Mouse (Mus musculus) frontal cortex, adult 2 months (tissue): Measurements from ENCODE around the gene Cryzl2. TPM values are rescaled to one million over a fixed set of nuclear protein-coding genes. Genes with fewer than 3 reads are reported as not detected.

Experiments used
- DNase-seq, 2 experiments: peaks; one replicate each; pipeline ENCODE4 v3.0.0; 2022; ENCODE audit warnings: low spot score in 1 of 2; ENCODE audit errors: extremely low spot score in 1 of 2
- polyA plus RNA-seq: library from polyadenylated mRNA; depleted of rRNA; stranded (reverse); fragments of >200 nt; gene quantifications from 2 replicates; pipeline ENCODE4 v1.2.3, GENCODE M21; 2012

Cryzl2 gene
- polyA plus RNA-seq, 1 experiment: 16.0 TPM

DNA sequence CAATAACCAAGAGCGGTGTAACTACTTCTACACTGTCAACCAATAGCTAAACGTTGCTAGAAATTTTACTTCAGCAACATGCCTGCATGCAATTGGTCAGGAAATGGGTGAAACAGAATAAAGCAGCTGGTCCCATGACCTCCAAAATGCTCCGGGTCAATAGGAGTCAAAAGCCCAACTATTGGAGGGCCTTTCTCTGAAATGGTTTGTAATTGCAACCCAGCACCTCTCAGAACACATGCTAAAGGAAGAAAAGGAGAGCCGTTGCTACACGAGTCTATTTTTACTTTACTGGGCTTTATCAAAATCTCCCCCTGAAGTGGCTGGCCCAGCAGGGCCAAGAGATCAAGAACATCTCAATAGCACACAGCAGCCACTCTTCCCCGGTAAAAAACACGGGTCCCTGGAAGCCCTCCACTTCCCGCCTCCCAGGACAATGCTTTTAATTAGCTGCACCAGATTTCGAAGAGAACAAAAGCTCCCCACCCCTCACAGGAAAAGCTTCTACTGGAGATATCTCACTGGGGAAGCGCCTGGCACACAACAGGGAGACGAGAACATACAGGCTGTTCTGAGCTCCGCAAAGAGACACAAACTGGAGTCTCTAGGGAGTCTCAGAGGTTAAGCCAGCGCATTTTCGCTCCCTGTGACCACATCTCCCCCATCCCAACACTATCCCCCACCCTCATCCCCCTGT is 15.2 kb upstream of the Cryzl2 start:
- peak in 1 of 2 experiments; percentile 54 for DNase-seq

DNA sequence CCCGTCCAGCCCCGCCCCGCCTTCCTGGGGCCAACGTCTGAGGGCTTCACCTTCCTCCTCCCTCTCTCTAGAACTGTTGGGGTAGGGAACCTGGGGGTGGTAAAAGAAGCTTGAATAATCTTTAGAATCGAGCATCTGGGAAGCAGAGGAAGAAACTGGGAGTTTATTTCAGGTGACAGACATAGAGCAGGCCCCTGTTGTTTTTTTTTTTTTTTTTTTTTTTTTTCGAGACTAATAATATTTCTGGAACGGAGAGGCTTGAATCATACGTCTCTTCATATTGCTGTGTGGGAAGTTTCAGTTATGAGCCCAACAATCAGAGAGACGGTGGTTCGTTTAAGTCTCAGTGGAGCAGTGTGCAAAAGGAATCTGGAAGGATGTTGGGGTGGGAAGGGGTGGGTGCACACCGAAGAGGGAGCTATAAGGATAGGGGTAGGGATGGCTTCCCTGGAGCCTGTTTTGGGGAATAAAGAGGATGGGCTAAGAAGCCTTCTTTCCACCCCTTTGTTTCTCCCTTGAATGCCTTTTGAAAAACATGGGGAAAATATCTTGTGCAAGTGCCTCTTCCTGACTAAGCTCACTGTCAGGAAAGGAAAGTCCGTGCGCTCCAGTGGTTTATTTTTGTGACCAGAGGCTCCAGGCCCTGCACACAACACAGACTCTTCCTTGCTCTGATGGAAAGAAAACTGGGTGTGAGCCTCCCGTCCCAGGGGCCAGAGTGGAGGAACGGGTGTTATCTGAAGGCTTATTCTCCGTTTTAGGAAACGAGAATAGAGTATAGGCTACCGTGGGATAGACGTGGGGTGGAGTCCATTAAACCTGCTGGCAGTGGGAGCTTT is 14.4 kb upstream of the Cryzl2 start:
- no peak for DNase-seq

DNA sequence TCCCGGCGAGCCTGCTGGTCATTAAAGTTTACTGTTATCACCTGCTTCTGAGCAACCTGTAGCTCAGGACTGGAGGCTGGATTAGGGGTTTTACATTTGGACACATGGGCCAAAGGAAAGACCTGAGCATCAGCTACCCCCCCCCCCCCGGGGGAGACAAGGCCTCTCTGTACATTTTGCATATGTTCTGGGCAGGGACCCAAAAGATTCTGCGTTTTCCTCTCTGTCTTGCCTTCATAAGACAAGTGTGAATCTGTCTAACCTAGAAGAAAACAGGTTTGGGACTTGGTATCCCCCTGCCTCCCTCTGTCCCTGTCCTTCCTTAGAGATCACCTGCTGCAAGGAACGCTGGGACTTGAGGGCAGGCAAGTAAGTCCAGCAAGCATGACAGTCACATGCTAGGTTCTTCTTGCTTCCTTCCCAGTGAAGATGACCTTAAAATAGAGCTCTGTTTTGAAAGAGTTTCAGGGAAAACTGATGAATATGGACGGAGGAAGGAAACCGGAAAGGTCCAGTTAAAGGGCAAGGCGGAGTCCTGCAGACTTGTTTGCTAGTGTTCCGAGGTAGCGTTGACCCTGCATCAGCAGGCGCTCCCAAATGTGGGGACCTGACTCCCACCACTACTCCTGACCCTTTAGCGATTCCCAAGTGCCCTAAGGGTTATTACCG is 13.6 kb upstream of the Cryzl2 start:
- DNase-seq: no peak

DNA sequence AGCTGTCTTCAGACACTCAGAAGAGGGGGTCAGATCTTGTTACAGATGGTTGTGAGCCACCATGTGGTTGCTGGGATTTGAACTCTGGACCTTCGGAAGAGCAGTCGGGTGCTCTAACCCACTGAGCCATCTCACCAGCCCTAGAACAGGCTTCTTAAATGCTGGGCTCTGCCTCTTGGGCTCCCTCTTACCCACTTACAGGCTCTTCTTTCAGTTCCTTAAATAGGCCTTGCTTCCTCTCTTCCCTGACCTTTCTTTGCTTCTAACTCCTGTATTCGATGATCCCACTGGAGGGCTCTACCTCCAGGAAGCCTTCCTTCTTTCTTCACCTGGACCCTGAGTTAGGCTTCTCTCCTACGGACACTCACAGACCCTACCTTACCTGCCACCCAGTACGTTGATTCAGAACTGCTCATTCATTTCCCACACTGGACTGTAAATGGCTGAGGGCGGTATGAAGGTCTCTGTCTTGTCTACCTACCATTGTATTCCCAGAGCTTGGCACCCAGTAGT is 12.9 kb upstream of the Cryzl2 start:
- DNase-seq: no peak

DNA sequence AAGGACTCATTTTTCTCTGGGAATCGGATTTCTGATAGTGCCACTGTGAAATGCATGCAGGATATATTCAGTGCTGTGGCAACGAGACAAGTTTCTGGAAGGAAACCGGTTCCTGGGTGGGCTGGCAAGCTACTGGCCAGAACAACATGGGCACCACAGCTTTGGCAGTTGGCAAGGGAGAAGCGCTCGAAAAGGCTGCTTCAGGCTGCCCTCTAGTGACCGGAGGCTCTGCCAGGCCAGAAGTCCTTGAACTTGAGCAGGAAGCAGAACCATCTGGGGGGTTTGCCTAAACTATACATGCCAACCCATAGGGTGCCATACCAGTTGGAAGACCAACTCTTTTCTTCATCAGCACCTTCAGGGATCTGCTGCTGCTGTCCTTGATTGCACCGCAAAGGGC is 12.1 kb upstream of the Cryzl2 start:
- DNase-seq: peak in 1 of 2 experiments; percentile 83

DNA sequence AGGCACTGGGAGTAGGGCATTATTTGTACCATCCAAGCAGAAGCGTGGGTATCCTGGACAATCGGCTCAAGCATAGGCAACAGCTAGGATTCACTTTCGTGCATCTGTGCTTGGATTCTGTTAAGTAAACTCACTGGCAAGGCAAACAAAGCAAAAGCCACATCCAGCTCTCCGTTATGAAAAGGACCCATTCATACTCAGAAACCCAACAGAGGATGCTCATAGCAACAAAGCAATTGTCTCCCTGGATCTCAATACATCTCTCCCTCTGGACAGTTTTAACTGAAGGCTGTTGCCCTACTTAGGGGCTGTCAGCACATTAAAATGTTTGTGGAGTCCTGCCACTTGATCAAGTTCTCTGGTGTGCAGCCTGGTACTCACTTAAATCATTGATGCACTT is 11.2 kb upstream of the Cryzl2 start:
- no peak for DNase-seq

DNA sequence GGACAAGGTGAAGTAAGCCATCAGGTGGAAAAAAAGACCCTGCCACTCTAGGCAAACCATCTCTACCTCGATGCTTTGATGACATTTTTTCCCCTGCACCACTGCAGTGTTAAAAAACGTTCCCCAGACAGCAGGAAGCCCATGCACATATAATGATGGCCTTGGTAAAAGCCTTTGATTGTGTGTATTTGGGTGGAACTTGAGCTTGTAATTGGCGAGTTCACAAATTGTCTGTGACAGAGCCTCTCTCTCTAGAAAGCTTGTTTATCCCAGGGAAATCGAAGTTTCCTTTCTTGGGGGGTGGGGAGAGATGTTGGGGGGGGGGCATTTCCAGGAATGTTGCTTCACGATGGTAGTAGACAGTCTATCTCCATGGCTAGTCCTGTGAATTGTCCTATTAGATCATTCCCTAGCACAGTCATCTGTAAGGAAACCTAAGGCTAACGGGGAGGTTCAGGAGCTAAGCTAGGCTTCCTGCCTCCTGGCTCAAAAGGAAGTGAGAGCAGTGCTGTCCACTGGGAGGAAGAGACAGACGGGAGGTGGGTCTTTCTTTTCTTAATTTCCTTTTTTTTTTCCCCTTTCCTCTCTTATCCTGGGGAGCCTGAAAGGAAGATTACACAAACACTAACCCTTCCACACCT is 10.1 kb upstream of the Cryzl2 start:
- no peak for DNase-seq

DNA sequence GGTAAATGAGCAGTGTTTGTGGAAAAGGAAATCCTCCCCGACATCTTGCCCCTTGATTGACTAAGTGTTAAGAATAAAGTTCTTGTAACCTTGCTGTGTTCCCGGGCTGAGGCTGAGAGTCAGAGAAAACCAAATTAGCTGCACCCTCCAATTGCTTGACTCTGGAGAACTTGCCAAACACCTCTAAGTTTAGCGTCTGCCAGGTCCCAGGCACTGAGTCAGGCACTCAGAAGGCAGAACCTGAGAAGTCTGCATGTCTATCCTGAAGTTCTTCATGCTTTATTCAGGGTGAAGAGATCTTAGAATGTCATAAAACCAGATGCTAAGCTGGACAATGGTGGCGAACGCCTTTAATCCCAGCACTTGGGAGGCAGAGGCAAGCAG is 9.6 kb upstream of the Cryzl2 start:
- DNase-seq: no peak

DNA sequence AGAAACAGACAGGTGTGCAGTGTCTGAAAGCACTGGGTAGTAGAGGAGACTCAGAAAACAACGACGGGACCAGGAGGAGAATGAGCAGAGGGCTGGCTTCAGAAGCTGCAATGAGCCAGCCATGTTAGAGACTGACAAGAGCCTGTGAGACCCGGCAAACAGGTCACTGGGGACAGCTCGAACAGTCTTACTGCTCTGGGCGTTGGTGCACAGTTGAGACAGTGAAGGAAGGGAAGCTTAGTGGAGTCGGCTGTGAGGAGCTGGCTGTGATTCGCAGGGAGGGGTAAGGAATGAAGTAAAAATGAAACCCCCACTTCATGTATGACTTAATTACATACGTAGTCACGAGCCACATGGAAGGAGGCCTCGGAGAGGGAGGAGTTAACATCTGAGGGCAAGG is 8.8 kb upstream of the Cryzl2 start:
- DNase-seq: no peak

DNA sequence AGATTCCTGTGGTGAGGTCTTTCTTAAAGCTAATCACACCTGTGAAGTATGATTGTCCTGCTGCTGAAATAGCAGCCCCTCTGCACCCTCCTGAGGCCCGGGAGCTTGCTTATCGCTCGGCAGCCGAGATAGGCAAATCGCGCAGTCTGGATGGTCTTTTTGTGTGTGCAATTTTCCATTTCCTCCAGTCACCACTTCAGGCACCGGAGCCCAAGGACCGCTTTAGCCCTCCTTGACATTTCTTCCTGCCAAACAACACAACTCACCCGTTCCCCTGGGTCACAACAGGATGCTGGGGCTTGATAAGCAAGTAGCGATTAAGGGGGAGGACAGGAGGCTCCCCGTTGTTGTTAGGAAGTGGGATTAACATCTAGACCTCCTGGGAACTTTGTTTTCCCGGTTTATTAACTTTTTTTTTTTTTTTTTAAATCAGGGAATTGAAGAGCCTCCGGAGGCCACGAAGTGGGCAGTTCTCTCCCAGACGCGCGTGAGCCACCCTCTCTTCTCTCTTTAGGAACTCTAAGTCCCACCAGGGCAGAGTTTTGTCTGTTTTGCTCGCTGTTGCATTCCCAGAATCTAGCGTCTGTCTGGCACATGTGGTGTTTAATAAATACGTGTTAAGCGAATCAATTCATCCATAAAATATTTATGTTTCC is 8.3 kb upstream of the Cryzl2 start:
- no peak for DNase-seq

DNA sequence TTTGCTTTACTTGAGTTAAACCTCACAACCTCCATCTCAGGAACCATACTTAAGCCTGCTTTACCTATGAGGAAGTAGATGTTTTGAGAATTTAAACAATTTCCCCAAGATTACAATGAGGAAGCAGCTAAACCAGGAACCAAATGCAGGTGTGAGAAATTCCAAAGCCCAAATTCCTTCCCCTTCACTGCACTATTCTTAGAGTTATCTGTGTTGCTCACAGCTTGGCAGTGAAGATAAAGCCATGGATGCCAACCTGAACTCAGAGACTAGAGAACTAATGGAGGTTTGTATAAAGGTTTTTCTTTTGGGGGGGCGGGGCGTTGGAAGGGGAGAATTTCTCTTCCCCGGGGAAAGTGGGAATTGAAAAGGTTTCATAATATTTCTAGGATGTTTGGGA is 6.1 kb upstream of the Cryzl2 start:
- DNase-seq: no peak

DNA sequence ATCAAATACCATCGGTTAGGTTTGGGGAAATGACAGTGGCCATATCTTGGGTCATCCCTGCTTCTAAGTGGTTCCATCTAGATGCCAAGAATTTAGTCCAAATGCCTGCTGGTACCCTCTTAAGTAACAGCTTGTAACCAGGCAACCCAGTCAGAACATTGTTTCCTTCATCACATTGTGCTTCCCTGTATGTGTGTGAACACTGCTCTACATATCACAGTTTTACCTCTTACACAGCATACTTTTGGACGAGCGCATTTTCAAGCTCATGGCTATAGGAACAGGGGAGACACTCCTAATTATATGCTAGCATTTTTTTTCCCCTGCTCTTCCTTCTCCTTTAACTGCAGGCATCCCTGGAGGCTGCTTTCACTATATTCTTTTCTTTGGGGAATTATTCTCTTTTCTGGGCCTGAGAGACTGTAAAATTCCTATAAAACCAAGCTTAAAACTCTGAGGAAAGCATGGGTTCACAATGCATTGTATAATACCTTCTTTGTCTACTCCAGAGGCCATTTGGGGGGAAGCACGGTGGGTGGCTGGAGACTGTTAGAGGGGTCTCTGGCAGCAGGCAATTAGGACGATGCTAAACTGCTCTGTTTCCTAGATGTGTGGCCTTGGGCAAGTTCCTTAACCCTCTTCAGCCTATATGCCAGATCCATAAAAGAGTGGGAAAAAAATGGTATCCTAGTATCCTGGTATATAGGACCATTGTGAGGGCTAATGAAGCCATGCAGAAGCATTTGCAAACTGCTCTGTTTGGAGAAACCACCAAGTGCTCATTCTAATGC is 5.4 kb upstream of the Cryzl2 start:
- no peak for DNase-seq

DNA sequence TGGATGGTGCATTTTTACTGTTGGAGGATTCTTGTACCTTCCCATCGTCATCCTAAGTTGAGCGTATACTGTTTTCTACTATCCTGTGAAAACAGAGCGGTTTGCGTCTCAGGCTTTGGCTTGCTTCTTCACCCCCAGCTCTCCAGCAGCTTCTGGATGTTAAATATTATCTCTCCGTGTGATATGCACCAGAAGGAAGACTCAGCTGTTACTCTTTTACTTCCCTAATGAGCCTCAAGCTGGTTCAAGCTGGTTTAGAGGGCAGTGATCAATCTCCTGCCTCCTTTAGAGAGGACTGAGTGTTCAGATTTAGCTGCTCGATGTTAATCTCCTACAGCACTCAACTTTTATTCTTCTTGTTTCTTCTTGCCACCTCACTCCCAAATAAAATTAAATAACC is 3.5 kb upstream of the Cryzl2 start:
- no peak for DNase-seq

DNA sequence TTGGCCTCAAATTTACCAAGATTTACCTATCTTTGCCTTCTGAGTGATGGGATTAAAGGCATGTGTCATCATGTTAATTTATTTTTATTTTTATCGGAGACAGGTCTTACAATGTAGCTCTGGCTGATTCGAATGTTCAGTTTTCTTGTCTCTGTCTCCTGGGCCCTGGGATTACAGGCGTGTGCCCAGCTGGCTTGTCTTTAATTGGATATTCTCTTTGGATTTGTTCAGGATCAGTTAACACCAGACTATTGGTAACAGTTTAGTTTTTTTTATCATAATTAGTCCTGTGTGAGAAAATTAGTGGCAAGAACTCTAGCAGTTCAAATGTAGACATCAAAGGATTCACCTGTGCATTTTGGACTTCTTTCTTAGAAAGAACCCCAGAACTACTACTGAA is 588 bp upstream of the Cryzl2 start:
- no peak for DNase-seq

DNA sequence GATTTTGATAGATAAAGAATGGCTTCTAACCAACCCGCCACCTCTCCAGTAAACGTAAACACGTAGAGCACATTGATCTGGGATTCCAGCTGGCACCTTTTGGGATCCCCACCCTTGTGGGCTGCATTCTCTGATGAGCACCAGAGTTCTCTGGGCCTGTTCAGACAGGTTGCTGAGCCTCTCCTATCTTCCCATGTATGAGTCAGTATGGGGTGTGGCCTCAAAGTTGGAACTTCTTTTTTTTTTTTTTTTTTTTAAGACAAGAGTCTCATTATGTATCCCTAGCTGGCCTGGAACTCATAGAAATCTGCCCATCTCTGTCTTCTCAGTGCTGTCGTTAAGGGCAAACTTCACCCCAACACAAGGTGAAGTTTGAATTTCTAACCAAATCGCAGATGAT is 1.5 kb downstream of the Cryzl2 start:
- DNase-seq: no peak

DNA sequence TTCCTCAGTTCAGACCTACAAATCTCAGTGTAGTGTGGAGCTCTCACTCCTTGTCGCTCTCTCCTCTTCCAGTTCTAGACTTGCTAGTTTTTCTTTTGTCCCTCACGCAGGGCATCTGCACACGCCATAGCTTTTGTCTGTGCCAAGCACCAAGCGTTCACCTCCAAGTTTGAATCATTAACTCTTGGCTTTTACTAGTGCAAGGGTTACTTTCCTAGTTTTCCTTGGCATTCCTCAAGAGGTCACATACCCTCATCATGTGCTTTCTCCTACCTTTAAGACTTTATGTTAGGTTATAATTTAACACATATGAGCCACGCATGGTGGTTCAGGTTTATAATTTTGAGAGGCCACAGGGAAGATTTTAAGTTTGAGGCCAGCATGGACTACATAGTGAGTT is 2.9 kb downstream of the Cryzl2 start:
- no peak for DNase-seq

DNA sequence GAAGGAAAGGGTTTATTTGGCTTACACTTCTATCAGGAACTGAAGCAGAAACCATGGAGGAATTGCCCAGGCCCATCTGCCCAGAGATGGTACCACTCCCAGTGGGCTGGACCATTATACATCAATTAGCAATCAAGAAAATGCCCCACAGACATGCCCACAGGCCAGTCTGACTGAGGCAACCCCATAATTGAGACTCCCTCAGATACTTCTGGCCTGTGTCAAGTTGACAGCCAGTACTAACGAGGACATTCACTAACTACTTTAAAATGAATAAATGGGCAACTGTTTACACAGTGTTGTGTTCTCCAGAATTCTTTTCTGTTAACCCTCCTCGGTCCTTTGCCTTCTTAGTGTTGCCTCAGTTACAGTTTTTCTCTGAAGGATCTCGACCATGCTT is 4.0 kb downstream of the Cryzl2 start:
- no peak for DNase-seq

DNA sequence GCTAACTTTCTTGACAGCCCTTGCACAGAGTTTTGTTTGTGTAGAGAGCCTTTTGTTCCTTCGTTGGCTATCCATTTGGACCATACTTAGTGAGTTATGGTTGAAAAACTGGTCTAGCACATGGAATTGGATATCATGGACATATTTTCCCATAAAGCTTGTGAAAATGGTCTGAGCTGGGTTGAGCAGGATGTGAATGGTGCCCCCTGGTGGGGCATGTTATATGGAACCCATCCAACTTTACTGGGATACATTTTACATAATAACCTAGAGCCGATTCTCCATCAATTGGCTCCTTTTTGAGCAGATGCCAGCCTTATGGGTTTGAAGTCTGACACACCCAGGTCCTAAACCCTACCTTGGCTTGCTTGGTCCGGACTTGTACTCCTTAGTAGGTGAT is 6.8 kb downstream of the Cryzl2 start:
- DNase-seq: peak in 1 of 2 experiments; percentile 76

DNA sequence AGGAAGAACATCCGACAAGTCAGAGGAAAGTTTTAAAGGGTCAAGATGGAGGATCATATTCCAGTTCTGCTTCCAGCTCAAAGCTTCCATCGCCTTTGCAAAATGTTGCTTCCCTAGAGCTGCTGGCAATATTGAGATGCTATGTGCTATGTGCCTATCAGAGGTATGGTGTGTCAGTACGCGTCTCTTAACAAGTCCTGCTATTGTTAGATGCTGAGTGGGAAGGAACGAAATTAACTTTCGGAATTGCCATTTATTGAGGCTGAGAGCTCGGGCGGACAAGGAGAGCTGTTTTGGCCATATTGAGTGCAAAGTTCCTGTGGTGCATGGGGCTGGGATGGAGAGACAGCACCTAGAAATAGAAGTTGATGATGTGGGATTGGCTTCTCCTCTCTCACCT is 9.5 kb downstream of the Cryzl2 start:
- DNase-seq: peak in 1 of 2 experiments; percentile 58
